Mouse (Mus musculus) limb, embryonic 12.5 days (tissue): ENCODE measurements around the gene Fry. TPM values are rescaled to one million over a fixed set of nuclear protein-coding genes. Genes with fewer than 3 reads are reported as not detected.

Experiments used
- ATAC-seq: fragments of 200-750 bp; cut with Nextera tagmentation; 2 replicates; pipeline ENCODE4 v1.8.0; 2017; ENCODE audit warnings: low read depth, moderate TSS enrichment; ENCODE audit not compliant: insufficient number of reproducible peaks, insufficient read depth, low FRiP score, low TSS enrichment
- H3K27ac ChIP-seq: fragments of 300-500 bp; sonication (generic); 2 replicates; pipeline ENCODE4 v1.5.1; 2016; ENCODE audit warnings: mild to moderate bottlenecking, moderate library complexity
- H3K27me3 ChIP-seq: fragments of 300-500 bp; sonication (generic); 2 replicates; pipeline ENCODE4 v1.6.1; 2016; ENCODE audit warnings: mild to moderate bottlenecking, moderate library complexity
- H3K36me3 ChIP-seq: fragments of 300-500 bp; sonication (generic); 2 replicates; pipeline ENCODE4 v1.6.1; 2016; ENCODE audit warnings: mild to moderate bottlenecking, moderate library complexity
- H3K4me1 ChIP-seq: fragments of 300-500 bp; sonication (generic); replicated peaks from 2 replicates; pipeline ENCODE4 v1.6.1; 2016
- H3K4me2 ChIP-seq: fragments of 300-500 bp; sonication (generic); 2 replicates; pipeline ENCODE4 v1.6.1; 2016; ENCODE audit warnings: mild to moderate bottlenecking, moderate library complexity
- H3K4me3 ChIP-seq: fragments of 300-500 bp; sonication (generic); replicated peaks from 2 replicates; pipeline ENCODE4 v1.5.1; 2016; ENCODE audit warnings: mild to moderate bottlenecking
- H3K9ac ChIP-seq: fragments of 300-500 bp; sonication (generic); replicated peaks from 2 replicates; pipeline ENCODE4 v1.6.1; 2016; ENCODE audit warnings: mild to moderate bottlenecking, moderate library complexity
- H3K9me3 ChIP-seq: fragments of 300-500 bp; sonication (generic); 2 replicates; pipeline ENCODE4 v1.6.1; 2016; ENCODE audit warnings: mild to moderate bottlenecking, moderate library complexity
- WGBS: fragments of 180-500 bp; shearing (Covaris S2); methylation state at CpG from one replicate; pipeline ENCODE4 v1.1.7; 2016; 5-methylcytosine and 5-hydroxymethylcytosine counted together
- polyA plus RNA-seq: library from polyadenylated mRNA; unstranded; fragments of >200 nt; fragmentation: Nextera tagmentation; extraction: Ambion mirVana; gene quantifications from 2 replicates; pipeline ENCODE4 v1.2.1, GENCODE M21; 2016

Fry gene
- polyA plus RNA-seq, 1 experiment from 2014 or later, result 7.3 TPM

- Histone ChIP-seq H3K9me3 (peaks cover 6% of the 10 kb centered on the region; the same call in 1 of the 2 replicates), H3K4me2 (no peak overlapping the region), H3K27ac (no peak overlapping the region), H3K9ac (no peak overlapping the region), H3K4me3 (no peak overlapping the region), H3K4me1 (peaks cover 12% of the 10 kb centered on the region), H3K27me3 (peaks cover 2% of the 10 kb centered on the region; the same call in 1 of the 2 replicates), H3K36me3 (no peaks in the 10 kb centered on the region)
- ATAC-seq, result no peak
- WGBS, result 79% methylated on average over 7 of the region's 7 CpGs
Measured at GRCm38 (mm10) chr5:150114007-150114406, 4.4 kb upstream of the Fry start.

GRCm38 (mm10) chr5:150114778-150115177 is 3.7 kb upstream of the Fry start:
- Histone ChIP-seq H3K27me3 (peaks cover 8% of the 10 kb centered on the region), H3K4me3 (no peak overlapping the region), H3K4me2 (no peak overlapping the region), H3K4me1 (peaks cover 15% of the 10 kb centered on the region), H3K27ac (no peak overlapping the region), H3K9me3 (peaks cover 6% of the 10 kb centered on the region; the same call in 1 of the 2 replicates), H3K9ac (no peak overlapping the region), H3K36me3 (no peaks in the 10 kb centered on the region)
- 96% methylated on average over 4 of the region's 4 CpGs for WGBS
- no peak for ATAC-seq

- 61% methylated on average over 16 of the region's 16 CpGs for WGBS
- Histone ChIP-seq H3K36me3 (no peaks in the 10 kb centered on the region), H3K9ac (no peak overlapping the region), H3K27ac (no peak overlapping the region), H3K27me3 (peaks cover 8% of the 10 kb centered on the region), H3K9me3 (peaks cover 6% of the 10 kb centered on the region; the same call in 1 of the 2 replicates), H3K4me1 (peaks cover 15% of the 10 kb centered on the region), H3K4me2 (no peak overlapping the region), H3K4me3 (no peak overlapping the region)
- ATAC-seq, result no peak
Measured at GRCm38 (mm10) chr5:150115271-150116092, 3.0 kb upstream of the Fry start.

GRCm38 (mm10) chr5:150116216-150116905 is 2.1 kb upstream of the Fry start:
- Histone ChIP-seq H3K27me3 (peaks cover 8% of the 10 kb centered on the region), H3K4me3 (no peak overlapping the region), H3K4me2 (no peak overlapping the region), H3K27ac (no peak overlapping the region), H3K9ac (no peak overlapping the region), H3K9me3 (peaks cover 6% of the 10 kb centered on the region; the same call in 1 of the 2 replicates), H3K4me1 (peaks cover 15% of the 10 kb centered on the region), H3K36me3 (no peaks in the 10 kb centered on the region)
- WGBS, result 82% methylated on average over 9 of the region's 9 CpGs
- ATAC-seq, result no peak

- Histone ChIP-seq H3K4me1 (peaks cover 15% of the 10 kb centered on the region), H3K36me3 (no peaks in the 10 kb centered on the region), H3K27me3 (peaks cover 8% of the 10 kb centered on the region), H3K4me2 (no peak overlapping the region), H3K4me3 (no peak overlapping the region), H3K9ac (no peak overlapping the region), H3K9me3 (peaks cover 6% of the 10 kb centered on the region; the same call in 1 of the 2 replicates), H3K27ac (no peak overlapping the region)
- 79% methylated on average over 6 of the region's 6 CpGs for WGBS
- ATAC-seq, result no peak
Measured at GRCm38 (mm10) chr5:150116906-150117216, 1.6 kb upstream of the Fry start.

- no peak overlapping the region for H3K27ac ChIP-seq
- peak overlapping the region; percentile 87 for H3K4me2 ChIP-seq
- H3K9ac ChIP-seq, result no peak overlapping the region
- H3K4me1 ChIP-seq, result peaks cover 15% of the 10 kb centered on the region
- no peak for ATAC-seq
- H3K27me3 ChIP-seq, result peaks cover 8% of the 10 kb centered on the region
- peak overlapping the region; percentile 71 for H3K4me3 ChIP-seq
- no peaks in the 10 kb centered on the region for H3K36me3 ChIP-seq
- peaks cover 6% of the 10 kb centered on the region; the same call in 1 of the 2 replicates for H3K9me3 ChIP-seq
- 18% methylated on average over 8 of the region's 8 CpGs for WGBS
Measured at GRCm38 (mm10) chr5:150118124-150118454, 356 bp upstream of the Fry start.

GRCm38 (mm10) chr5:150120676-150121075 is 2.2 kb downstream of the Fry start:
- WGBS, result 88% methylated on average over 8 of the region's 8 CpGs
- no peaks in the 10 kb centered on the region for H3K36me3 ChIP-seq
- H3K9me3 ChIP-seq, result peaks cover 6% of the 10 kb centered on the region; the same call in 1 of the 2 replicates
- H3K9ac ChIP-seq, result no peak overlapping the region
- peaks cover 8% of the 10 kb centered on the region for H3K27me3 ChIP-seq
- no peak for ATAC-seq
- H3K27ac ChIP-seq, result no peak overlapping the region
- no peak overlapping the region for H3K4me2 ChIP-seq
- peaks cover 10% of the 10 kb centered on the region for H3K4me1 ChIP-seq
- H3K4me3 ChIP-seq, result no peak overlapping the region

GRCm38 (mm10) chr5:150122095-150122494 is 3.6 kb downstream of the Fry start:
- Histone ChIP-seq H3K27ac (no peak overlapping the region), H3K4me3 (no peak overlapping the region), H3K9ac (no peak overlapping the region), H3K9me3 (peaks cover 3% of the 10 kb centered on the region; the same call in 1 of the 2 replicates), H3K4me2 (no peak overlapping the region), H3K36me3 (no peaks in the 10 kb centered on the region), H3K4me1 (peaks cover 4% of the 10 kb centered on the region; the same call in 1 of the 2 replicates), H3K27me3 (peaks cover 8% of the 10 kb centered on the region)
- WGBS, result 88% methylated on average over 4 of the region's 4 CpGs
- no peak for ATAC-seq

- Histone ChIP-seq H3K4me3 (no peak overlapping the region), H3K9me3 (no peaks in the 10 kb centered on the region), H3K9ac (no peak overlapping the region), H3K4me2 (no peak overlapping the region), H3K27me3 (peaks cover 8% of the 10 kb centered on the region), H3K36me3 (no peaks in the 10 kb centered on the region), H3K4me1 (peaks cover 4% of the 10 kb centered on the region; the same call in 1 of the 2 replicates), H3K27ac (no peak overlapping the region)
- 85% methylated on average over 2 of the region's 2 CpGs for WGBS
- ATAC-seq, result no peak
Measured at GRCm38 (mm10) chr5:150122571-150122970, 4.1 kb downstream of the Fry start.

GRCm38 (mm10) chr5:150125920-150126319 is 7.5 kb downstream of the Fry start:
- no peak overlapping the region for H3K9ac ChIP-seq
- no peak overlapping the region for H3K4me2 ChIP-seq
- WGBS, result 69% methylated on average over 9 of the region's 9 CpGs
- no peak for ATAC-seq
- H3K36me3 ChIP-seq, result no peaks in the 10 kb centered on the region
- no peak overlapping the region for H3K4me3 ChIP-seq
- no peaks in the 10 kb centered on the region for H3K27me3 ChIP-seq
- H3K9me3 ChIP-seq, result no peaks in the 10 kb centered on the region
- no peak overlapping the region for H3K27ac ChIP-seq
- H3K4me1 ChIP-seq, result no peaks in the 10 kb centered on the region

GRCm38 (mm10) chr5:150128432-150128831 is 10.0 kb downstream of the Fry start:
- Histone ChIP-seq H3K4me2 (no peak overlapping the region), H3K27me3 (no peaks in the 10 kb centered on the region), H3K36me3 (no peaks in the 10 kb centered on the region), H3K9me3 (no peaks in the 10 kb centered on the region), H3K4me1 (no peaks in the 10 kb centered on the region), H3K4me3 (no peak overlapping the region), H3K27ac (no peak overlapping the region), H3K9ac (no peak overlapping the region)
- ATAC-seq, result no peak
- WGBS, result 82% methylated on average over 8 of the region's 8 CpGs
